Mouse (Mus musculus): Measurements from ENCODE around the gene Rpl13.

The Rpl13 gene

GRCm38 (mm10) chr8:123106531-123106930 is 4.4 kb downstream of the Rpl13 start:
- DNase-seq (ENCODE audit: low read depth, low spot score), result no peak

- no peak for DNase-seq (ENCODE audit: low read depth, low spot score)
Measured at GRCm38 (mm10) chr8:123108010-123108409, 5.9 kb downstream of the Rpl13 start.

GRCm38 (mm10) chr8:123108953-123109352 is 6.8 kb downstream of the Rpl13 start:
- DNase-seq (ENCODE audit: low read depth, low spot score), result no peak

GRCm38 (mm10) chr8:123110649-123111048 is 8.5 kb downstream of the Rpl13 start:
- DNase-seq (ENCODE audit: low read depth, low spot score), result no peak

- no peak for DNase-seq (ENCODE audit: low read depth, low spot score)
Measured at GRCm38 (mm10) chr8:123112892-123113291, 10.7 kb downstream of the Rpl13 start.

GRCm38 (mm10) chr8:123113908-123114469 is 11.8 kb downstream of the Rpl13 start:
- DNase-seq (ENCODE audit: low read depth, low spot score), result no peak

- DNase-seq (ENCODE audit: low read depth, low spot score), result no peak
Measured at GRCm38 (mm10) chr8:123114644-123115043, 12.5 kb downstream of the Rpl13 start.

- DNase-seq (ENCODE audit: low read depth, low spot score), result no peak
Measured at GRCm38 (mm10) chr8:123117127-123117731, 15.1 kb downstream of the Rpl13 start, which contains the start of gene Cpne7. TSS of gene Cpne7 (plus strand) at chr8:123117374.

GRCm38 (mm10) chr8:123117744-123118143 is 15.6 kb downstream of the Rpl13 start:
- no peak for DNase-seq (ENCODE audit: low read depth, low spot score)

GRCm38 (mm10) chr8:123122059-123122458 is 19.9 kb downstream of the Rpl13 start:
- DNase-seq (ENCODE audit: low read depth, low spot score), result no peak

GRCm38 (mm10) chr8:123122670-123123069 is 20.5 kb downstream of the Rpl13 start:
- DNase-seq (ENCODE audit: low read depth, low spot score), result no peak

- no peak for DNase-seq (ENCODE audit: low read depth, low spot score)
Measured at GRCm38 (mm10) chr8:123126193-123126816, 24.2 kb downstream of the Rpl13 start.

- no peak for DNase-seq (ENCODE audit: low read depth, low spot score)
Measured at GRCm38 (mm10) chr8:123131041-123131440, 28.9 kb downstream of the Rpl13 start.

GRCm38 (mm10) chr8:123132953-123133352 is 30.8 kb downstream of the Rpl13 start:
- no peak for DNase-seq (ENCODE audit: low read depth, low spot score)

- DNase-seq (ENCODE audit: low read depth, low spot score), result no peak
Measured at GRCm38 (mm10) chr8:123134149-123134713, 32.1 kb downstream of the Rpl13 start.

- DNase-seq (ENCODE audit: low read depth, low spot score), result peak; percentile 54
Measured at GRCm38 (mm10) chr8:123135406-123135805, 33.3 kb downstream of the Rpl13 start.

- no peak for DNase-seq (ENCODE audit: low read depth, low spot score)
Measured at GRCm38 (mm10) chr8:123135806-123136205, 33.7 kb downstream of the Rpl13 start.

- no peak for DNase-seq (ENCODE audit: low read depth, low spot score)
Measured at GRCm38 (mm10) chr8:123136287-123136686, 34.1 kb downstream of the Rpl13 start.

GRCm38 (mm10) chr8:123137645-123138077 is 35.5 kb downstream of the Rpl13 start:
- peak; percentile 16 for DNase-seq (ENCODE audit: low read depth, low spot score)

GRCm38 (mm10) chr8:123138741-123139140 is 36.6 kb downstream of the Rpl13 start:
- DNase-seq (ENCODE audit: low read depth, low spot score), result no peak

- peak; percentile 36 for DNase-seq (ENCODE audit: low read depth, low spot score)
Measured at GRCm38 (mm10) chr8:123141741-123142462, 39.8 kb downstream of the Rpl13 start.

- DNase-seq (ENCODE audit: low read depth, low spot score), result no peak
Measured at GRCm38 (mm10) chr8:123145279-123145678, 43.1 kb downstream of the Rpl13 start.
